Mouse (Mus musculus) forebrain, embryonic 12.5 days (tissue): Measurements from ENCODE around the gene Mosmo. TPM values are rescaled to one million over a fixed set of nuclear protein-coding genes. Genes with fewer than 3 reads are reported as not detected.

Experiments used
- polyA plus RNA-seq: library from polyadenylated mRNA; unstranded; fragments of >200 nt; fragmentation: Nextera tagmentation; extraction: Ambion mirVana; gene quantifications from 2 replicates; pipeline ENCODE4 v1.2.1, GENCODE M21; 2016

Gene Mosmo
- polyA plus RNA-seq, 1 experiment from 2014 or later: 18.1 TPM

Other genes with a start within 250 kb of the Mosmo start
- 178 and 183 TPM in 2 replicates for gene Uqcrc2, start 42.4 kb upstream of the Mosmo start, polyA plus RNA-seq
- 0.44 and 0.50 TPM in 2 replicates for gene Pdzd9, start 7.3 kb upstream of the Mosmo start, polyA plus RNA-seq
- 0.42 and 0.88 TPM in 2 replicates for gene Vwa3a, start 61.7 kb downstream of the Mosmo start, polyA plus RNA-seq
- gene Gm5737, start 134.7 kb downstream of the Mosmo start, polyA plus RNA-seq: not detected in 2 replicates
- gene Eef2k, start 165.2 kb downstream of the Mosmo start, polyA plus RNA-seq: 20.6 and 21.3 TPM in 2 replicates
- gene Polr3e, start 240.1 kb downstream of the Mosmo start, polyA plus RNA-seq: 33.5 and 34.9 TPM in 2 replicates